Mouse (Mus musculus) intestine, embryonic 14.5 days (tissue): Measurements from ENCODE around the gene Gtf3c5. TPM values are rescaled to one million over a fixed set of nuclear protein-coding genes. Genes with fewer than 3 reads are reported as not detected.
A peak's percentile ranks its signal among the peaks of the same experiment; 100 is the strongest.

Source experiments
- ATAC-seq: fragments of 200-750 bp; cut with Nextera tagmentation; replicated peaks from 2 replicates; pipeline ENCODE4 v1.8.0; 2017; ENCODE audit warnings: low read depth, moderate number of reproducible peaks, moderate TSS enrichment, moderate library complexity; ENCODE audit not compliant: low FRiP score, low TSS enrichment
- DNase-seq: peaks from one replicate; pipeline ENCODE4 v3.0.0-alpha.2; 2018; ENCODE audit warnings: low spot score
- H3K27ac ChIP-seq: fragments of 300-500 bp; sonication (generic); 2 replicates; pipeline ENCODE4 v1.5.1; 2014; ENCODE audit warnings: low read depth, mild to moderate bottlenecking, control low read depth
- H3K27me3 ChIP-seq: fragments of 300-500 bp; sonication (generic); replicated peaks from 2 replicates; pipeline ENCODE4 v1.6.1; 2014; ENCODE audit warnings: low read length, control low read depth; ENCODE audit not compliant: control insufficient read depth, insufficient read depth
- H3K36me3 ChIP-seq: fragments of 300-500 bp; sonication (generic); 2 replicates; pipeline ENCODE4 v1.6.1; 2014; ENCODE audit warnings: low read length, control low read depth; ENCODE audit not compliant: control insufficient read depth, insufficient read depth
- H3K4me1 ChIP-seq: fragments of 300-500 bp; sonication (generic); replicated peaks from 2 replicates; pipeline ENCODE4 v1.6.1; 2014; ENCODE audit warnings: low read length, control low read depth, mixed read lengths; ENCODE audit not compliant: control insufficient read depth, insufficient read depth
- H3K4me2 ChIP-seq: fragments of 300-500 bp; sonication (generic); 2 replicates; pipeline ENCODE4 v1.6.1; 2014; ENCODE audit warnings: low read length
- H3K4me3 ChIP-seq: fragments of 300-500 bp; sonication (generic); 2 replicates; pipeline ENCODE4 v1.5.1; 2014; ENCODE audit warnings: low read depth, low read length, control low read depth, mixed read lengths
- H3K9ac ChIP-seq: fragments of 300-500 bp; sonication (generic); 2 replicates; pipeline ENCODE4 v1.6.1; 2014; ENCODE audit warnings: mild to moderate bottlenecking, low read length
- H3K9me3 ChIP-seq: fragments of 300-500 bp; sonication (generic); 2 replicates; pipeline ENCODE4 v1.6.1; 2016; ENCODE audit warnings: low read length, control low read depth; ENCODE audit not compliant: control insufficient read depth
- whole genome bisulfite sequencing: fragments of 180-500 bp; shearing (Covaris S2); extraction: QIAGEN DNeasy Blood & Tissue Kit; methylation state at CpG from one replicate; pipeline ENCODE4 v1.1.7; 2014; 5-methylcytosine and 5-hydroxymethylcytosine counted together
- polyA plus RNA-seq: library from polyadenylated mRNA; unstranded; fragments of >200 nt; fragmentation: Nextera tagmentation; extraction: Ambion mirVana; gene quantifications from 2 replicates; pipeline ENCODE4 v1.2.1, GENCODE M21; 2014

Gtf3c5 gene
- polyA plus RNA-seq, 1 experiment from 2014 or later: 30.5 TPM

GRCm38 (mm10) chr2:28588574-28588973 is 5.0 kb upstream of the Gtf3c5 start:
- no peaks in the 10 kb centered on the region for H3K4me1 ChIP-seq
- no peaks in the 10 kb centered on the region for H3K36me3 ChIP-seq
- H3K27ac ChIP-seq: no peak overlapping the region
- no peak overlapping the region for H3K9ac ChIP-seq
- no peak overlapping the region for H3K4me3 ChIP-seq
- no peaks in the 10 kb centered on the region for H3K27me3 ChIP-seq
- no peak for DNase-seq
- no peaks in the 10 kb centered on the region for H3K9me3 ChIP-seq
- ATAC-seq: no peak
- no peak overlapping the region for H3K4me2 ChIP-seq
- 33% methylated on average over 1 of the region's 1 CpGs for WGBS

- Histone ChIP-seq H3K27me3 (no peaks in the 10 kb centered on the region), H3K4me1 (peaks cover 7% of the 10 kb centered on the region), H3K9me3 (no peaks in the 10 kb centered on the region), H3K4me3 (no peak overlapping the region), H3K9ac (no peak overlapping the region), H3K36me3 (peaks cover 2% of the 10 kb centered on the region), H3K4me2 (no peak overlapping the region), H3K27ac (no peak overlapping the region)
- ATAC-seq (no peak), DNase-seq (no peak)
- WGBS: 33% methylated on average over 2 of the region's 2 CpGs
Measured at GRCm38 (mm10) chr2:28585730-28586129, 2.2 kb upstream of the Gtf3c5 start.

DNA sequence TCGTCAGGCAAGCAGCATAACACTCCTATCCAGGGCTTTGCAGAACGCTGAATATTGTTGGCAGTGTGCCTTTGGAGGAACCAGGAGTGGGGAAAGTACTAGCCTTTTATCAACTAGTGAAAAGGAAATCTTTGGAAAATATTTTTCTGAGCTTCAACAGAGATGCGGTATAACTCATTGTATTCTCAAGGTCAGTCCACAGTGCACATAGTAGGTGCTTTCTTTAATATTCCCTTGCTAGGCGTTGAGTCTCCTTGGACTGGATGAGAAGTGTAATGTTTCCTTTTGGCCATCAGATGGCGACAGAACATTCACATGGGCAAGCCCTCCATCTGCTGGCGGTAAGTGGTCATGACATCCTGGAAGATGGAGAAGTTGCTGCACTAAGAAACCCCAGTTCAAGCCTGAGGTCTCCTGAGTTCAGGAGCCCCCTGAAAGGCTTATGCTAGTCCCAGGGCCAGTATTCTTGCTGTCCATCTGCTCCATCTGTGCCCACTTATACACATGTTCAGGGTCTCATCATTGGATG is 1.6 kb upstream of the Gtf3c5 start:
- Histone ChIP-seq H3K4me1 (peaks cover 7% of the 10 kb centered on the region), H3K4me2 (no peak overlapping the region), H3K36me3 (peaks cover 8% of the 10 kb centered on the region), H3K9me3 (no peaks in the 10 kb centered on the region), H3K27ac (no peak overlapping the region), H3K4me3 (no peak overlapping the region), H3K9ac (no peak overlapping the region), H3K27me3 (no peaks in the 10 kb centered on the region)
- 0 out of 2 replicates have a peak, but pooled peaks have one; percentile 11 for ATAC-seq
- DNase-seq: peak; percentile 83
- 18% methylated on average over 6 of the region's 6 CpGs for WGBS

- H3K4me1 ChIP-seq: peaks cover 7% of the 10 kb centered on the region
- H3K9me3 ChIP-seq: no peaks in the 10 kb centered on the region
- H3K4me2 ChIP-seq: peak overlapping the region; percentile 68
- peaks cover 30% of the 10 kb centered on the region for H3K36me3 ChIP-seq
- under 1% methylated on average over 56 of the region's 56 CpGs for WGBS
- peak overlapping the region; percentile 85 for H3K4me3 ChIP-seq
- no peaks in the 10 kb centered on the region for H3K27me3 ChIP-seq
- peak overlapping the region; percentile 80 for H3K27ac ChIP-seq
- peak; percentile 98 for DNase-seq
- peak overlapping the region; percentile 81 for H3K9ac ChIP-seq
- ATAC-seq: peak; percentile 90
Measured at GRCm38 (mm10) chr2:28582647-28583353, 751 bp downstream of the Gtf3c5 start.

DNA sequence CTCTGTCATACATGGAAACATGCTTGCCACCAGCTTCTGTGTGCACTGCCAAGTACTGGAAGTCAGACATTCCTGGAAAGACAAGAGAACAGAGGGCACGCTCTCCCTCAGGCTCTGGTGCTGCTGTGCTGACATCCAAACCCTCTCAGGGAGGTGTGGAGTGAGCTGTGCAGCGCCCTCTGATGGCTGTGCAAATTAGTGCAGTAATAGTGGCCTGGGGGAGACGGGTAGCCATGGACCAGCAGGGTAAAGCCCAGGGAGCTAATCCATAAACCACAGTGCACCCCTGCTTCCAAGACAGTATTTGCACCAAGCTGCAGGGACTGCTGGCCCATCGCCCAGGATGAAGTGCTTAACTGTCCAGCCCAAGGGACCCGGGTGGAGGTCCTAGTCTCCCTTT is 5.5 kb downstream of the Gtf3c5 start:
- H3K27ac ChIP-seq: no peak overlapping the region
- H3K4me3 ChIP-seq: no peak overlapping the region
- ATAC-seq (no peak), DNase-seq (no peak)
- H3K4me1 ChIP-seq: peaks cover 7% of the 10 kb centered on the region
- no peaks in the 10 kb centered on the region for H3K27me3 ChIP-seq
- 68% methylated on average over 5 of the region's 5 CpGs for WGBS
- no peaks in the 10 kb centered on the region for H3K9me3 ChIP-seq
- H3K36me3 ChIP-seq: peaks cover 69% of the 10 kb centered on the region
- H3K9ac ChIP-seq: no peak overlapping the region
- no peak overlapping the region for H3K4me2 ChIP-seq

- no peak overlapping the region for H3K4me2 ChIP-seq
- peaks cover 2% of the 10 kb centered on the region for H3K4me1 ChIP-seq
- ATAC-seq (no peak), DNase-seq (no peak)
- no peaks in the 10 kb centered on the region for H3K9me3 ChIP-seq
- H3K9ac ChIP-seq: no peak overlapping the region
- no peak overlapping the region for H3K27ac ChIP-seq
- WGBS: 91% methylated on average over 3 of the region's 3 CpGs
- H3K36me3 ChIP-seq: peaks cover 80% of the 10 kb centered on the region
- no peaks in the 10 kb centered on the region for H3K27me3 ChIP-seq
- H3K4me3 ChIP-seq: no peak overlapping the region
Measured at GRCm38 (mm10) chr2:28576815-28577214, 6.7 kb downstream of the Gtf3c5 start.

DNA sequence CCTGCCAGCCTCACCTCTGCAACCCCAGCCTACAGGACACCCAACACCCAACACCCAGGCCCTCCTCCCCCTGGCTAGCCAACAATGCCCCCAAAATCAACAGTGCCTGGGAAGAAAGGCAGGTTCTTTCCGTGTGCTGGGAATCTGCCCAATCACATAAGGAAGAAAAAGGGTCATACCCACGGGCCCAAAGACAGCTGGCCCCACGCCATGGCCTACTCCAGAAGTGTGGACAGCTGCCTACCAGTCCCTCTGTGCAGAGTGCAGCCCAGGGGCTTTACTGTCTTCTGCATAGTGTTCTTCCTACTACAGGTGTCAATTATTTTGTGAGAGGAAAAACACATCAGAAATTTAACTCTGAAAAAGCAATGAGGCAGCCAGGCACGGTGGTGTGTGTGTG is 8.2 kb downstream of the Gtf3c5 start:
- WGBS: 93% methylated on average over 4 of the region's 4 CpGs
- Histone ChIP-seq H3K4me1 (no peaks in the 10 kb centered on the region), H3K9ac (no peak overlapping the region), H3K27ac (no peak overlapping the region), H3K9me3 (no peaks in the 10 kb centered on the region), H3K4me2 (no peak overlapping the region), H3K27me3 (no peaks in the 10 kb centered on the region), H3K4me3 (no peak overlapping the region), H3K36me3 (peaks cover 89% of the 10 kb centered on the region)
- ATAC-seq: no peak
- no peak for DNase-seq

- Histone ChIP-seq H3K9me3 (no peaks in the 10 kb centered on the region), H3K36me3 (peaks cover 96% of the 10 kb centered on the region), H3K27me3 (no peaks in the 10 kb centered on the region), H3K4me3 (no peak overlapping the region), H3K9ac (no peak overlapping the region), H3K4me1 (no peaks in the 10 kb centered on the region), H3K4me2 (no peak overlapping the region), H3K27ac (no peak overlapping the region)
- no peak for DNase-seq
- ATAC-seq: no peak
- WGBS: 78% methylated on average over 3 of the region's 3 CpGs
Measured at GRCm38 (mm10) chr2:28569903-28570302, 13.6 kb downstream of the Gtf3c5 start.

DNA sequence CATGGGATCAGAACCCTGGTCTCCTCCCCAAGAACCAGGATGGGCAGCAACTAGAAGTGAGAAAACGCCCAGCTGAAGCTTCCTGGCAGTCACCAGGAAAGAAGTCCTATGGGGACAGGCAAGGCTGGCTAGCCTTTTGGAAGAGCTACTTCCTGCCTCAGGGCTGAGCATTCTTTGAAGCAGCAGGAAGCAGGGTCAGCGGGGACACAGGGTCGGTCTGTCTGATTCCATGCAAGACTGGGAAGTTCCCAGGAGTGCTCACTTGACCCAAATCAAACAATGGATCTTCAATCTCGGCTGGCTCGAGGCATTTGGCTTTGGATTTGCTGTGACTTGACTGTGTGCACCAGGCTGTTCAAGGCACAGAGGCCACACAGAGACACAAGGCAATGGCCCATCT is 17.0 kb downstream of the Gtf3c5 start:
- peaks cover 65% of the 10 kb centered on the region for H3K36me3 ChIP-seq
- 73% methylated on average over 5 of the region's 5 CpGs for WGBS
- no peak for DNase-seq

More for the DNA sequence above, 17.0 kb downstream of the Gtf3c5 start:
- no peaks in the 10 kb centered on the region for H3K27me3 ChIP-seq
- H3K4me2 ChIP-seq: no peak overlapping the region
- ATAC-seq: no peak
- H3K9ac ChIP-seq: no peak overlapping the region
- H3K4me1 ChIP-seq: no peaks in the 10 kb centered on the region
- H3K4me3 ChIP-seq: no peak overlapping the region
- no peak overlapping the region for H3K27ac ChIP-seq
- no peaks in the 10 kb centered on the region for H3K9me3 ChIP-seq
